Comparison of ENCODE assay signal across 20 mouse cellular contexts in the genomic region with DNA sequence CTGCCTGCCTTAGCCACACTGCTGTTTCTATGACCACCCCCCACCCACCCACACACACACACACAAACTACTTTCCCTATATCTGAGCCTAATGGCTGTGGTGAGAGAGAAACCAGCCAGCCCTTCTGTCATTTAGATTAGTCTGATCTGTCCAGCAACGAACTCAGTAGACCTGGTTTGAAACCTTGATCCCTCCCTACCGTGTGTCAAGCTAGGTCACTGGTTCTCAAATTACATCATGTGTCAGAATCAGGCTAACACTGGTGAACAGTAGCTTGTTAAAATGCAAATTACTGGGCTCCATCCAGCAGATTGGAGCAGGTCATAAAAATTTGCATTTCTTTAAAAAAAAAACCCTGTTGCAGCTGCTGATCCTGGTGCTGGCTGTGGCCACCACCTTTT. TPM values are rescaled to one million over a fixed set of nuclear protein-coding genes. Genes with fewer than 3 reads are reported as not detected.
DNase-seq lines count a peak whose midpoint lies in the region; ATAC-seq and TF ChIP-seq lines count a peak whose summit lies in the region.
"Had no signal": no experiment of that assay in that cellular context is flagged by ENCODE, and none has a peak within 500 bp of the region (broad histone marks: within the 10 kb centered on the region; RNA-seq: fewer than 3 reads in every experiment).

No protein-coding gene starts in this region.

- H3K4me3 ChIP-seq in forebrain, embryonic 10.5 days = no peak overlapping the region
- no peak overlapping the region for H3K4me3 ChIP-seq in forebrain, embryonic 16.5 days (replicated peaks; ENCODE audit: low read length)
- H3K4me3 ChIP-seq in midbrain, embryonic 10.5 days = no peak overlapping the region
- no peak overlapping the region for H3K4me3 ChIP-seq in midbrain, embryonic 15.5 days
- no peak overlapping the region for H3K4me3 ChIP-seq in kidney, postnatal 0 days (replicated peaks; ENCODE audit: low read depth, low read length)
- H3K4me3 ChIP-seq: hindbrain, embryonic 15.5 days; layer of hippocampus, adult 2 months; lung, embryonic 15.5 days; megakaryocyte, embryonic 14.5 days; neural tube, embryonic 12.5 days had no signal

- H3K9ac ChIP-seq in forebrain, embryonic 16.5 days (replicated peaks; ENCODE audit: low read depth, low read length) = no peak overlapping the region
- no peak overlapping the region for H3K9ac ChIP-seq in midbrain, embryonic 15.5 days
- H3K9ac ChIP-seq in kidney, postnatal 0 days (ENCODE audit: low read depth, low read length) = no peak overlapping the region
- H3K9ac ChIP-seq: hindbrain, embryonic 15.5 days; lung, embryonic 15.5 days; neural tube, embryonic 12.5 days had no signal

- H3K4me2 ChIP-seq in forebrain, embryonic 16.5 days (ENCODE audit: low read length) = no peak overlapping the region
- no peak overlapping the region for H3K4me2 ChIP-seq in midbrain, embryonic 15.5 days
- H3K4me2 ChIP-seq in kidney, postnatal 0 days (ENCODE audit: low read length) = no peak overlapping the region
- H3K4me2 ChIP-seq: hindbrain, embryonic 15.5 days; liver, embryonic 11.5 days; lung, embryonic 15.5 days; neural tube, embryonic 12.5 days had no signal

- TF ChIP-seq POLR2A in brain, embryonic 14.5 days (IDR thresholded peaks at IDR 0.05; ENCODE audit: borderline replicate concordance, extremely low read depth, insufficient read depth, insufficient read length, poor library complexity, severe bottlenecking) = no peak

- no peaks in the 10 kb centered on the region for H3K9me3 ChIP-seq in forebrain, embryonic 10.5 days
- no peaks in the 10 kb centered on the region for H3K9me3 ChIP-seq in forebrain, embryonic 16.5 days (ENCODE audit: control insufficient read depth, low read length)
- H3K9me3 ChIP-seq in midbrain, embryonic 10.5 days (replicated peaks) = no peaks in the 10 kb centered on the region
- no peaks in the 10 kb centered on the region for H3K9me3 ChIP-seq in midbrain, embryonic 15.5 days
- no peaks in the 10 kb centered on the region for H3K9me3 ChIP-seq in kidney, postnatal 0 days (replicated peaks; ENCODE audit: low read length)
- H3K9me3 ChIP-seq: hindbrain, embryonic 15.5 days; lung, embryonic 15.5 days; neural tube, embryonic 12.5 days had no signal

- H3K4me1 ChIP-seq in forebrain, embryonic 10.5 days = peaks cover 29% of the 10 kb centered on the region
- peaks cover 16% of the 10 kb centered on the region for H3K4me1 ChIP-seq in forebrain, embryonic 16.5 days (replicated peaks; ENCODE audit: control insufficient read depth, insufficient read depth, low read length)
- H3K4me1 ChIP-seq in midbrain, embryonic 10.5 days = peaks cover 21% of the 10 kb centered on the region
- H3K4me1 ChIP-seq in midbrain, embryonic 15.5 days = 0 out of 2 replicates have a peak, but pooled peaks cover 2% of the 10 kb centered on the region
- no peaks in the 10 kb centered on the region for H3K4me1 ChIP-seq in kidney, postnatal 0 days (replicated peaks; ENCODE audit: insufficient read depth, low read length)
- H3K4me1 ChIP-seq: lung, embryonic 15.5 days; megakaryocyte, embryonic 14.5 days had no signal

- no peaks in the 10 kb centered on the region for H3K27me3 ChIP-seq in forebrain, embryonic 10.5 days (ENCODE audit: poor library complexity, severe bottlenecking)
- no peaks in the 10 kb centered on the region for H3K27me3 ChIP-seq in forebrain, embryonic 16.5 days (replicated peaks; ENCODE audit: control insufficient read depth, insufficient read depth, low read length)
- no peaks in the 10 kb centered on the region for H3K27me3 ChIP-seq in midbrain, embryonic 10.5 days (ENCODE audit: low read depth, poor library complexity, severe bottlenecking)
- no peaks in the 10 kb centered on the region for H3K27me3 ChIP-seq in midbrain, embryonic 15.5 days (replicated peaks)
- no peaks in the 10 kb centered on the region for H3K27me3 ChIP-seq in kidney, postnatal 0 days (ENCODE audit: insufficient read depth, low read length)
- H3K27me3 ChIP-seq: hindbrain, embryonic 15.5 days; lung, embryonic 15.5 days; neural tube, embryonic 12.5 days had no signal

- H3K27ac ChIP-seq in forebrain, embryonic 10.5 days = 0 out of 2 replicates have a peak overlapping the region, but pooled peaks have one; percentile 11
- H3K27ac ChIP-seq in forebrain, embryonic 16.5 days (ENCODE audit: low read length) = no peak overlapping the region
- H3K27ac ChIP-seq in midbrain, embryonic 10.5 days (replicated peaks) = 0 out of 2 replicates have a peak overlapping the region, but pooled peaks have one; percentile 42
- no peak overlapping the region for H3K27ac ChIP-seq in midbrain, embryonic 15.5 days
- H3K27ac ChIP-seq in kidney, postnatal 0 days = no peak overlapping the region
- H3K27ac ChIP-seq: hindbrain, embryonic 15.5 days; layer of hippocampus, adult 2 months; lung, embryonic 15.5 days; neural tube, embryonic 12.5 days had no signal

- intact Hi-C loops in heart, postnatal 14 days (cut with DNase I) = no loop called here

- 13% methylated on average over 2 of the region's 2 CpGs for WGBS in forebrain, embryonic 10.5 days
- whole genome bisulfite sequencing in forebrain, embryonic 16.5 days = 2% methylated on average over 2 of the region's 2 CpGs
- WGBS in midbrain, embryonic 10.5 days = 15% methylated on average over 2 of the region's 2 CpGs
- WGBS in midbrain, embryonic 15.5 days = 6% methylated on average over 2 of the region's 2 CpGs
- 1% methylated on average over 2 of the region's 2 CpGs for WGBS in kidney, postnatal 0 days

- TF ChIP-seq CTCF in brain, embryonic 14.5 days (IDR thresholded peaks at IDR 0.05; ENCODE audit: borderline replicate concordance, extremely low read depth, insufficient read depth, insufficient read length) = no peak
- TF ChIP-seq CTCF in kidney, postnatal 0 days (IDR thresholded peaks at IDR 0.05; ENCODE audit: low read depth) = no peak

- DNase-seq in forebrain, embryonic 10.5 days (ENCODE audit: extremely low spot score, low spot score) = no peak
- no peak for DNase-seq in midbrain, embryonic 10.5 days (ENCODE audit: low spot score)
- peak; percentile 50 for DNase-seq in brain, embryonic 14.5 days (ENCODE audit: low read depth)
- peak; percentile 35 for DNase-seq in kidney, postnatal 0 days (ENCODE audit: low spot score)
- no peak for DNase-seq in adrenal gland, adult (ENCODE audit: inconsistent age in 2 of 2, low spot score in 1 of 2)
- DNase-seq in heart, postnatal 14 days = no peak
- DNase-seq: cerebellum, postnatal 36 days; thymus, postnatal 4 days had no signal

- ATAC-seq in forebrain, embryonic 16.5 days = no peak
- ATAC-seq in midbrain, embryonic 15.5 days (replicated peaks) = no peak
- 0 out of 2 replicates have a peak, but pooled peaks have one; percentile 40 for ATAC-seq in kidney, postnatal 0 days (replicated peaks; ENCODE audit: low FRiP score, low read depth)
- ATAC-seq: activated CD4-positive, CD25-positive, alpha-beta regulatory T cell, adult 4 months had no signal

- no peaks in the 10 kb centered on the region for H3K36me3 ChIP-seq in forebrain, embryonic 10.5 days (replicated peaks)
- no peaks in the 10 kb centered on the region for H3K36me3 ChIP-seq in forebrain, embryonic 16.5 days (ENCODE audit: control insufficient read depth, insufficient read depth)
- H3K36me3 ChIP-seq in midbrain, embryonic 10.5 days = no peaks in the 10 kb centered on the region
- H3K36me3 ChIP-seq in midbrain, embryonic 15.5 days (replicated peaks) = no peaks in the 10 kb centered on the region
- H3K36me3 ChIP-seq in kidney, postnatal 0 days (ENCODE audit: insufficient read depth, low read length) = no peaks in the 10 kb centered on the region
- H3K36me3 ChIP-seq: hindbrain, embryonic 15.5 days; lung, embryonic 15.5 days; neural tube, embryonic 12.5 days had no signal

RNA-seq across cellular contexts. Expression of a gene that starts 43.3 kb away (rescaled TPM):
- polyA plus RNA-seq in forebrain, embryonic 10.5 days (2016; fragmentation: Nextera tagmentation; extraction: Ambion mirVana) = 0.10 and 0.11 TPM in 2 replicates
- polyA plus RNA-seq in forebrain, embryonic 16.5 days (2015; fragmentation: Nextera tagmentation; extraction: Ambion mirVana) = 5.3 and 6.6 TPM in 2 replicates
- 0.53 and 1.4 TPM in 2 replicates for polyA plus RNA-seq in midbrain, embryonic 10.5 days (2016; fragmentation: Nextera tagmentation; extraction: Ambion mirVana)
- 28.3 and 33.3 TPM in 2 replicates for polyA plus RNA-seq in midbrain, embryonic 15.5 days (2015; fragmentation: Nextera tagmentation; extraction: Ambion mirVana)
- polyA plus RNA-seq in brain, embryonic 14.5 days (2012; rRNA removed) = 80.6 and 126 TPM in 2 replicates
- polyA plus RNA-seq in kidney, postnatal 0 days (2015; fragmentation: Nextera tagmentation; extraction: Ambion mirVana) = 0.26 and 0.38 TPM in 2 replicates
- total RNA-seq in heart, postnatal 14 days (2021) = not detected
- total RNA-seq: granulocyte monocyte progenitor cell, adult 5-6 weeks; MEL had no signal
- polyA plus RNA-seq: activated CD4-positive, CD25-positive, alpha-beta regulatory T cell, adult 4 months; heart, embryonic 14.5 days had no signal

Comparison
In these comparisons a context has a peak if more than half of its experiments do, and no peak if none do; other contexts are left out.
1. H3K27ac ChIP-seq: peak in forebrain, embryonic 10.5 days (single experiment) and midbrain, embryonic 10.5 days (single experiment); none in forebrain, embryonic 16.5 days (single experiment), midbrain, embryonic 15.5 days (single experiment) and kidney, postnatal 0 days (single experiment).
2. DNase-seq: peak in brain, embryonic 14.5 days (single experiment) and kidney, postnatal 0 days (single experiment); none in forebrain, embryonic 10.5 days (single experiment), midbrain, embryonic 10.5 days (single experiment), adrenal gland, adult (0 of 2) and heart, postnatal 14 days (0 of 2).